Mouse (Mus musculus): ENCODE measurements around the gene 1700014D04Rik. TPM values are rescaled to one million over a fixed set of nuclear protein-coding genes. Genes with fewer than 3 reads are reported as not detected.
"Not testable (repeated sequence)": the region's sequence is repeated elsewhere in the genome, so short reads cannot be mapped to it uniquely, and the experiment has no call there.

1700014D04Rik gene
- polyA plus RNA-seq, 1 experiment from 2014 or later = 0.05 TPM

DNA sequence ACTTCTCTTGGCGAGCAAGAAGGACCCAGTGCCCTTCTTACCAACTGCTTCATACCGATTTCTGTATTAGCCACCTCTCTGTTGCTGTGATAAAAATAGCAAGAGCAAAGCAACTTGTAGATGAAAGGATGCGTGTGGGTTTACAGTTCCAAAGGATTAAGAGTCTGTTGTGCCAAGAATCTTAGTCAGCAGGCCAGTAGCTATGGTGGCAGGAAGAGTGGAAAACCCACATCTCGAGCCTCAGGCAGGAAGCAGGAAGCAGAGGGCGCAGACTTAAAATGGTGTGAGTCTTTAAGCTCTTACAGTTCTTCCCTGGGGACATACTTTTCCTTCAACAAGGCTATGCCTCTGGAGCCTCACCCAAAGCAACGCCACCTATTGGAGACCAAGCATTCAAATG lies 1.1 kb downstream of the 1700014D04Rik start:
- no peak overlapping the region for H3K4me3 ChIP-seq (ENCODE audit: low read depth, low read length)
- no peaks in the 10 kb centered on the region for H3K27me3 ChIP-seq (ENCODE audit: control insufficient read depth, insufficient read depth, low read length)
- no peak overlapping the region for H3K27ac ChIP-seq (ENCODE audit: low read depth, low read length)
- no peaks in the 10 kb centered on the region for H3K9me3 ChIP-seq (ENCODE audit: control insufficient read depth, low read length)
- no peaks in the 10 kb centered on the region for H3K36me3 ChIP-seq (ENCODE audit: control insufficient read depth, insufficient read depth, low read length)
- DNase-seq (ENCODE audit: low spot score) = no peak
- H3K9ac ChIP-seq (ENCODE audit: low read depth, low read length) = no peak overlapping the region
- 87% methylated on average over 6 of the region's 6 CpGs for WGBS
- no peak overlapping the region for H3K4me2 ChIP-seq (replicated peaks; ENCODE audit: low read depth, low read length)
- no peak for ATAC-seq (ENCODE audit: low FRiP score)
- H3K4me1 ChIP-seq (replicated peaks; ENCODE audit: control insufficient read depth, insufficient read depth, low read length) = no peaks in the 10 kb centered on the region

DNA sequence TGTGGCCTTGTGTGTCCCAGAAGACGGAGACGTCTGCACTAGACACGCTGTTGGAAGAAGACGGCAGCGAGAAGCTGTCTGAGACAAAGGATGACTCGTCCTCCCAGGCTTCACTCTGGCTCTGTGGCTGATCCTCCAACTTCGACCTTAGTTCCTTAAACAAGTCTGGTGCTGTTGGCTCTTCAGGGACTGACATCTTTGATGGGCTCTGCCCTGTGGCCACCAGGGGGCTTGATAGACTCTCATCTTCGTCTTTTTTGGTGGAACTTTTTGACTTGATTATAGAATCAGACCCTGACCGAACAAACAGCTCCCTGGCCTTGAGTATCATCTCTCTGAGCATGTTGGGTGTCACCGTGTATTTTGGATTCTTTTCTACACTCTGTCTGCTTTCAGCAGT lies 4.9 kb downstream of the 1700014D04Rik start:
- Histone ChIP-seq H3K4me3 (ENCODE audit: low read depth, low read length) (no peak overlapping the region), H3K27me3 (ENCODE audit: control insufficient read depth, insufficient read depth, low read length) (no peaks in the 10 kb centered on the region), H3K9me3 (ENCODE audit: control insufficient read depth, low read length) (no peaks in the 10 kb centered on the region), H3K9ac (ENCODE audit: low read depth, low read length) (no peak overlapping the region), H3K27ac (ENCODE audit: low read depth, low read length) (no peak overlapping the region), H3K36me3 (ENCODE audit: control insufficient read depth, insufficient read depth, low read length) (no peaks in the 10 kb centered on the region), H3K4me2 (replicated peaks; ENCODE audit: low read depth, low read length) (no peak overlapping the region), H3K4me1 (replicated peaks; ENCODE audit: control insufficient read depth, insufficient read depth, low read length) (no peaks in the 10 kb centered on the region)
- WGBS = 83% methylated on average over 10 of the region's 10 CpGs
- DNase-seq (ENCODE audit: low spot score) (no peak), ATAC-seq (ENCODE audit: low FRiP score) (no peak)

DNA sequence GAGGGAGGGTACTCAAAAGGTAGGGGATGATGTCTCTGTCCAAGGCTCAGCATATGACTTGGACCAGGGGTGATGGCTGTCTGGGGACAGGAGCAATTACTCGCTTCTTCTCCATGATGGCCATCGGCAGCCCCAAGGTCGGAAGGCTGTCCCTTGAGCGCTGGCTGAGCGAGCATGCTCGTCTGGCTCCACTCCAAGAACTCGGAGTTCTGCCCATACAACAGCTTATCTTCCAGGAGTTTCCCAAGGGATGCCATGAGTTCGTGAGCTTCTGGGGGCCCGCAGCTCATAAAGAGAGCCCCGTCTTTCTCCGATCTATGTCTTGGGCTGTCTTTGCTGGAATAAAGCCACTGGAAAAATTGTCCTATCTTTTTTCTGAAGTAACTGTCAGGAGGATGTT lies 5.5 kb downstream of the 1700014D04Rik start:
- DNase-seq (ENCODE audit: low spot score) = no peak
- Histone ChIP-seq H3K4me3 (ENCODE audit: low read depth, low read length) (no peak overlapping the region), H3K27me3 (ENCODE audit: control insufficient read depth, insufficient read depth, low read length) (no peaks in the 10 kb centered on the region), H3K4me1 (replicated peaks; ENCODE audit: control insufficient read depth, insufficient read depth, low read length) (no peaks in the 10 kb centered on the region), H3K36me3 (ENCODE audit: control insufficient read depth, insufficient read depth, low read length) (no peaks in the 10 kb centered on the region), H3K27ac (ENCODE audit: low read depth, low read length) (no peak overlapping the region), H3K4me2 (replicated peaks; ENCODE audit: low read depth, low read length) (no peak overlapping the region), H3K9me3 (ENCODE audit: control insufficient read depth, low read length) (no peaks in the 10 kb centered on the region), H3K9ac (ENCODE audit: low read depth, low read length) (no peak overlapping the region)
- 94% methylated on average over 11 of the region's 11 CpGs for WGBS
- ATAC-seq (ENCODE audit: low FRiP score) = no peak

DNA sequence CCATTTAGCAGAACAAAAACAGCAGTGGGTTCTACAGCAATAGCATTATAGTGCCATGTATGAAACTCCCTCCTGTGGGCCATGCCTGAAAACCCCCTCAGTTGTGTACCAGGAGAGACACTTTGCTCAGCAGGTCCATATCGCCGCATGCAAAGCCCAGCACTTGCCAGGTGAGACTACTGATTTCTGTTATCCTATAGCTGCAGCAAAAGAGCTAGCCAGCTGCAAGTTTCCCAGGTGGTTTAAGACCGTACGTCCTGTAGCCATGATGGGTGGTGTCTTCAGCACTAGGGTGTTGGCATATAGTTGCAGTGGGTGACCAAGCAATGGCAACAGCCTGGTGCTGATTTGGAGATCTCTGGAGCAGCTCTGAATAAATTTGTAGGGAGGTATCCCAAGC lies 7.2 kb downstream of the 1700014D04Rik start:
- Histone ChIP-seq H3K36me3 (ENCODE audit: control insufficient read depth, insufficient read depth, low read length) (no peaks in the 10 kb centered on the region), H3K9me3 (ENCODE audit: control insufficient read depth, low read length) (no peaks in the 10 kb centered on the region), H3K4me1 (replicated peaks; ENCODE audit: control insufficient read depth, insufficient read depth, low read length) (no peaks in the 10 kb centered on the region), H3K27me3 (ENCODE audit: control insufficient read depth, insufficient read depth, low read length) (no peaks in the 10 kb centered on the region), H3K4me3 (ENCODE audit: low read depth, low read length) (no peak overlapping the region), H3K4me2 (replicated peaks; ENCODE audit: low read depth, low read length) (no peak overlapping the region), H3K27ac (ENCODE audit: low read depth, low read length) (no peak overlapping the region), H3K9ac (ENCODE audit: low read depth, low read length) (no peak overlapping the region)
- ATAC-seq (ENCODE audit: low FRiP score) = no peak
- no peak for DNase-seq (ENCODE audit: low spot score)
- 92% methylated on average over 4 of the region's 4 CpGs for WGBS

DNA sequence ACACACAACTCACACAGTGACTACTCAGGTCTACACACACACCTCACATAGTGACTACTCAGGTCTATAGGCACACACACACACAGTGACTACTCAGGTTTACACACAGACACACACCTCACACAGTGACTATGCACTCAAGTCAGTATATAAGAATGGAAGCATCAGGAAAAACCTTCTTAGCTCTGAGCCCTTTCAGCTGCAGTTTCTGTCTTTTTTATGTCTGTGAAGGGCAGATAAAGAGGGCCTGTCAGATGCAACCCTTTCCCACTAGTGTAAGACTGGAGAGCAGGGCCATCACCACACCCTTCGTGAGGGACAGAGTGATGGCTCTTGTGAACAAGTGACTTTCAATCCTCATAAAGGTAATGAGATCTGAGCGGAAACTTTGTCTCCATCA lies 8.1 kb downstream of the 1700014D04Rik start:
- Histone ChIP-seq H3K36me3 (ENCODE audit: control insufficient read depth, insufficient read depth, low read length) (no peaks in the 10 kb centered on the region), H3K27ac (ENCODE audit: low read depth, low read length) (no peak overlapping the region), H3K9ac (ENCODE audit: low read depth, low read length) (no peak overlapping the region), H3K9me3 (ENCODE audit: control insufficient read depth, low read length) (no peaks in the 10 kb centered on the region), H3K4me2 (replicated peaks; ENCODE audit: low read depth, low read length) (no peak overlapping the region), H3K4me3 (ENCODE audit: low read depth, low read length) (no peak overlapping the region), H3K4me1 (replicated peaks; ENCODE audit: control insufficient read depth, insufficient read depth, low read length) (no peaks in the 10 kb centered on the region), H3K27me3 (ENCODE audit: control insufficient read depth, insufficient read depth, low read length) (no peaks in the 10 kb centered on the region)
- 88% methylated on average over 2 of the region's 2 CpGs for WGBS
- ATAC-seq (ENCODE audit: low FRiP score) (no peak), DNase-seq (ENCODE audit: low spot score) (no peak)

DNA sequence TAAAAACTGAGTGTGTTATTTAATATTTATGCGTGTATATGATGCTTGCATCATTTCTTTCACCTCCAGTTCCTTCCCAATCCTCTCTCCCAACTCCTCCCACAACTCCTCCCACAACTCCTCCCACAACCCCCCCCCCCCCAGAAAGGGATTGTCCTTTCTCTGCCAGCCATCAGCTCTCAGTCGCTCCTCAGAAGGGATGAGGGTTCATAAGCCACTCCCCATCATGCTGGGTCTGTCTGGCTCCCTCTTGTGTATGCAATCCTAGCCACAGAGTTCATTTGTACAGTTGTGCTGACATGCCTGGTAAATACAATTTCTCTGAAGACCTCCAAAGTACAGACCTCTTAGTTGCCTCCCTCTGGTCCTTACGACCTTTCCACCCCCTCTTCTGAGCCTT lies 11.4 kb downstream of the 1700014D04Rik start:
- Histone ChIP-seq H3K36me3 (ENCODE audit: control insufficient read depth, insufficient read depth, low read length) (no peaks in the 10 kb centered on the region), H3K9me3 (ENCODE audit: control insufficient read depth, low read length) (no peaks in the 10 kb centered on the region), H3K9ac (ENCODE audit: low read depth, low read length) (no peak overlapping the region), H3K4me2 (replicated peaks; ENCODE audit: low read depth, low read length) (no peak overlapping the region), H3K27me3 (ENCODE audit: control insufficient read depth, insufficient read depth, low read length) (no peaks in the 10 kb centered on the region), H3K27ac (ENCODE audit: low read depth, low read length) (no peak overlapping the region), H3K4me3 (ENCODE audit: low read depth, low read length) (no peak overlapping the region), H3K4me1 (replicated peaks; ENCODE audit: control insufficient read depth, insufficient read depth, low read length) (no peaks in the 10 kb centered on the region)
- ATAC-seq (ENCODE audit: low FRiP score) (no peak), DNase-seq (ENCODE audit: low spot score) (peak; percentile 30)
- 37% methylated on average over 3 of the region's 3 CpGs for WGBS

DNA sequence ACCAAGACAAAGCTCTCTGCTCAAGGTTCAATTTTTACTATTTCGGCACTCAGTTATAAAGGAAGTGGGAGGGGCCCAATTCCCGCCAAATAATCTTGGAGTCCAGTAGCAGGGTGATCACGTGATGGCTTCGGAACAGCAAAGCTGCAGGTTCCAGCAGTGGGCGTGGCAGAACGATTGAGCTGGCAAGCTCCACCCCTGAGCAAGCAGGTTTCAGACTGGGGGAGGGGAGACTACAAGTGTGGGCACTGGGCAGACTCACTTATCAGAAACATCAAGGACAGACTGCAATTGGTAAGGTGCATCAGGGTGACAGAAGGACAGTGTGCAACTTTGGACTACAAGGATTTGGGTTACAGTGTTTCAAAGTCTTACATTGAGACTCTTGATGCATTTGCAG lies 12.2 kb downstream of the 1700014D04Rik start:
- not testable (repeated sequence) for H3K4me2 ChIP-seq (replicated peaks; ENCODE audit: low read depth, low read length); ATAC-seq (ENCODE audit: low FRiP score); H3K4me3 ChIP-seq (ENCODE audit: low read depth, low read length); DNase-seq (ENCODE audit: low spot score); H3K9me3 ChIP-seq (ENCODE audit: control insufficient read depth, low read length); H3K36me3 ChIP-seq (ENCODE audit: control insufficient read depth, insufficient read depth, low read length); H3K27me3 ChIP-seq (ENCODE audit: control insufficient read depth, insufficient read depth, low read length); H3K27ac ChIP-seq (ENCODE audit: low read depth, low read length); H3K4me1 ChIP-seq (replicated peaks; ENCODE audit: control insufficient read depth, insufficient read depth, low read length); H3K9ac ChIP-seq (ENCODE audit: low read depth, low read length)
- WGBS = 31% methylated on average over 5 of the region's 6 CpGs

DNA sequence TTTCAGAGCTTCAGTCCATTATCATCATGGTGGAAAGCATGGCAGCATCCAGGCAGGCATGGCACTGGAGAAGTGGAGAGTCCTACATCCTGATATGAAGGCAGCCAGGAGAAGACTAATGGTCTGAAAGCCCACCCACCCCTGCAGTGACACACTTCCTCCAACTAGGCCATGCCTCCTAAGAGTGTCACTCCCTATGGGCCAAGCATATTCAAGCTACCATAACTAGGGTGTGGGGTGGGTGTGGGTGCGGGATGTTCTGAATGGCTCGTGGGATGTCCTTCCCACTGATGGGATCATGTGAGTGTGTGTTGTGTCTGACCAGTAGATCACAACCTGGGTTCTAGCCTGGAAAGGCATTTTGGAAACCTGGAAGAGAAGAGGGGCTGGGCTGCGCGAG lies 12.6 kb downstream of the 1700014D04Rik start:
- Histone ChIP-seq H3K4me1 (replicated peaks; ENCODE audit: control insufficient read depth, insufficient read depth, low read length) (no peaks in the 10 kb centered on the region), H3K36me3 (ENCODE audit: control insufficient read depth, insufficient read depth, low read length) (no peaks in the 10 kb centered on the region), H3K4me3 (ENCODE audit: low read depth, low read length) (no peak overlapping the region), H3K27ac (ENCODE audit: low read depth, low read length) (no peak overlapping the region), H3K4me2 (replicated peaks; ENCODE audit: low read depth, low read length) (no peak overlapping the region), H3K27me3 (ENCODE audit: control insufficient read depth, insufficient read depth, low read length) (no peaks in the 10 kb centered on the region), H3K9ac (ENCODE audit: low read depth, low read length) (no peak overlapping the region), H3K9me3 (ENCODE audit: control insufficient read depth, low read length) (no peaks in the 10 kb centered on the region)
- ATAC-seq (ENCODE audit: low FRiP score) (no peak), DNase-seq (ENCODE audit: low spot score) (no peak)
- 72% methylated on average over 2 of the region's 4 CpGs for WGBS

DNA sequence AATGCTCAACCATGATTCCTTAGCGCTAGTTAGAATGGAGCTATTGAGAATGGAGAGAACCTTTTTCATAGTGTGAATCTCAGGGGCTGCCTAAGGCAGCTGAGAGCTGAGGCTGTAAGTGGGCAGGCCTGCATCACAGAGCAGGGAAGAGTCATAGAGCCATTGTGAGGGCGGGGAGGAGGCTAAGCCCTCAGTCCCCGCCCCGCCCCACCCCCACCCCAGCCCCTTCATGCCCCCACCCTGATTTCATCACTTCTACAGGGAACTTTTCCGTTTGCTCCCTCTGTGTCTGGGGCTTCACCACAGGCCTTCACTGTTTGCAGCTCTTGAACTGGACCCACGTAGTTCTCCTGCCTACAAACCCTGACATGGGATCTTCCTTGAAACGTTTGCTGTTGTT lies 14.9 kb downstream of the 1700014D04Rik start, which contains the start of gene Spata31d1d:
Gene Spata31d1d (minus strand): TSS at position 101 of the 400 bp plus-strand sequence.
- ATAC-seq (ENCODE audit: low FRiP score) (no peak), DNase-seq (ENCODE audit: low spot score) (no peak)
- H3K4me2 ChIP-seq (replicated peaks; ENCODE audit: low read depth, low read length) = no peak within 1 kb of the TSS
- H3K9ac ChIP-seq (ENCODE audit: low read depth, low read length) = no peak within 1 kb of the TSS
- 45% methylated on average over 6 of the region's 7 CpGs for WGBS
- H3K27me3 ChIP-seq (ENCODE audit: control insufficient read depth, insufficient read depth, low read length) = no peaks in the 10 kb centered on the region
- no peak within 1 kb of the TSS for H3K27ac ChIP-seq (ENCODE audit: low read depth, low read length)
- H3K4me3 ChIP-seq (ENCODE audit: low read depth, low read length) = no peak within 1 kb of the TSS
- H3K9me3 ChIP-seq (ENCODE audit: control insufficient read depth, low read length) = no peaks in the 10 kb centered on the region
- H3K4me1 ChIP-seq (replicated peaks; ENCODE audit: control insufficient read depth, insufficient read depth, low read length) = no peaks in the 10 kb centered on the region
- no peaks in the 10 kb centered on the region for H3K36me3 ChIP-seq (ENCODE audit: control insufficient read depth, insufficient read depth, low read length)
